Mouse (Mus musculus) midbrain, embryonic 14.5 days (tissue): ENCODE results near the gene Irf1. TPM values are rescaled to one million over a fixed set of nuclear protein-coding genes. Genes with fewer than 3 reads are reported as not detected.

Source experiments
- ATAC-seq: fragments of 200-750 bp; cut with Nextera tagmentation; 2 replicates; pipeline ENCODE4 v1.8.0; 2017; ENCODE audit warnings: moderate number of reproducible peaks, moderate library complexity; ENCODE audit not compliant: low FRiP score, low TSS enrichment
- DNase-seq: peaks from one replicate; pipeline ENCODE4 v3.0.0-alpha.2; 2015
- H3K27ac ChIP-seq: fragments of 300-500 bp; sonication (generic); replicated peaks from 2 replicates; pipeline ENCODE4 v1.5.1; 2014; ENCODE audit warnings: mild to moderate bottlenecking, low read depth, low read length, moderate library complexity
- H3K27me3 ChIP-seq: fragments of 300-500 bp; sonication (generic); 2 replicates; pipeline ENCODE4 v1.6.1; 2014; ENCODE audit warnings: low read length, control low read depth, mixed read lengths; ENCODE audit not compliant: control insufficient read depth, insufficient read depth
- H3K36me3 ChIP-seq: fragments of 300-500 bp; sonication (generic); 2 replicates; pipeline ENCODE4 v1.6.1; 2014; ENCODE audit warnings: low read length, control low read depth; ENCODE audit not compliant: control insufficient read depth, insufficient read depth
- H3K4me1 ChIP-seq: fragments of 300-500 bp; sonication (generic); 2 replicates; pipeline ENCODE4 v1.6.1; 2014; ENCODE audit warnings: mild to moderate bottlenecking, antibody characterized with exemption, low read length, control low read depth; ENCODE audit not compliant: control insufficient read depth, insufficient read depth
- H3K4me2 ChIP-seq: fragments of 300-500 bp; sonication (generic); 2 replicates; pipeline ENCODE4 v1.6.1; 2014; ENCODE audit warnings: mild to moderate bottlenecking, low read length, moderate library complexity
- H3K4me3 ChIP-seq: fragments of 300-500 bp; sonication (generic); replicated peaks from 2 replicates; pipeline ENCODE4 v1.5.1; 2014; ENCODE audit warnings: low read depth, low read length
- H3K9ac ChIP-seq: fragments of 300-500 bp; sonication (generic); replicated peaks from 2 replicates; pipeline ENCODE4 v1.6.1; 2014; ENCODE audit warnings: mild to moderate bottlenecking, low read length, moderate library complexity
- H3K9me3 ChIP-seq: fragments of 300-500 bp; sonication (generic); 2 replicates; pipeline ENCODE4 v1.6.1; 2016; ENCODE audit warnings: low read length, control low read depth, mixed read lengths; ENCODE audit not compliant: control insufficient read depth
- WGBS: fragments of 180-500 bp; shearing (Covaris S2); extraction: QIAGEN DNeasy Blood & Tissue Kit; methylation state at CpG from one replicate; pipeline ENCODE4 v1.1.7; 2014; 5-methylcytosine and 5-hydroxymethylcytosine counted together
- polyA plus RNA-seq: library from polyadenylated mRNA; unstranded; fragments of >200 nt; fragmentation: Nextera tagmentation; extraction: Ambion mirVana; gene quantifications from 2 replicates; pipeline ENCODE4 v1.2.1, GENCODE M21; 2014

Gene Irf1
- polyA plus RNA-seq, 1 experiment from 2014 or later = 3.5 TPM

- H3K4me2 ChIP-seq = no peak within 1 kb of the TSS
- H3K9ac ChIP-seq = no peak within 1 kb of the TSS
- no peaks in the 10 kb centered on the region for H3K36me3 ChIP-seq
- no peaks in the 10 kb centered on the region for H3K9me3 ChIP-seq
- DNase-seq (no peak), ATAC-seq (no peak)
- H3K27ac ChIP-seq = no peak within 1 kb of the TSS
- WGBS = 92% methylated on average over 5 of the region's 5 CpGs
- peaks cover 20% of the 10 kb centered on the region; the same call in 1 of the 2 replicates for H3K27me3 ChIP-seq
- H3K4me1 ChIP-seq = no peaks in the 10 kb centered on the region
- no peak within 1 kb of the TSS for H3K4me3 ChIP-seq
Observed at GRCm38 (mm10) chr11:53773087-53773486, 3.3 kb downstream of the Irf1 start, which contains the start of gene Gm17334. Gene Gm17334, minus strand, starts transcription at chr11:53773187.

DNA sequence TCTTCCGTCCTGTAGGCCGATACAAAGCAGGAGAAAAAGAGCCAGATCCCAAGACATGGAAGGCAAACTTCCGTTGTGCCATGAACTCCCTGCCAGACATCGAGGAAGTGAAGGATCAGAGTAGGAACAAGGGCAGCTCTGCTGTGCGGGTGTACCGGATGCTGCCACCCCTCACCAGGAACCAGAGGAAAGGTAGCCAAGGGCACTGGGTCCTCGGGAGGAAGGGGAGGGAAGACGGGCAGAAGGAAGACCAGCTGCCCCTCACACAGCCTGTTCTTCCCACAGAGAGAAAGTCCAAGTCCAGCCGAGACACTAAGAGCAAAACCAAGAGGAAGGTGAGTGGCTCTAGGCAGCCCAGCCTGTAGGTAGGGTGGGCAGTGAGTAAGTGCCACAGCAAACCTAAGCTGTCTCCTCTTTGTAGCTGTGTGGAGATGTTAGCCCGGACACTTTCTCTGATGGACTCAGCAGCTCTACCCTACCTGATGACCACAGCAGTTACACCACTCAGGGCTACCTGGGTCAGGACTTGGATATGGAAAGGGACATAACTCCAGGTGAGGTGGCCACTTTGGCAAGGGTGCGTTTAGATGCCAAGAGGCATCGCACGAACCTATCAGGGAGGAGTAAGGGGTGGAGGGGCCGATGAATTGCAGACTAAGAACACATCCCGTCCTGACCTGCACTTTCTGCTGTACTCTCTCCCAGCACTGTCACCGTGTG is 4.0 kb downstream of the Irf1 start:
- no peaks in the 10 kb centered on the region for H3K36me3 ChIP-seq
- H3K9me3 ChIP-seq = no peaks in the 10 kb centered on the region
- WGBS = 90% methylated on average over 16 of the region's 16 CpGs
- H3K9ac ChIP-seq = no peak overlapping the region
- no peak overlapping the region for H3K27ac ChIP-seq
- no peak for ATAC-seq
- DNase-seq = no peak
- no peak overlapping the region for H3K4me3 ChIP-seq
- H3K4me2 ChIP-seq = no peak overlapping the region
- peaks cover 14% of the 10 kb centered on the region; the same call in 1 of the 2 replicates for H3K27me3 ChIP-seq
- no peaks in the 10 kb centered on the region for H3K4me1 ChIP-seq

DNA sequence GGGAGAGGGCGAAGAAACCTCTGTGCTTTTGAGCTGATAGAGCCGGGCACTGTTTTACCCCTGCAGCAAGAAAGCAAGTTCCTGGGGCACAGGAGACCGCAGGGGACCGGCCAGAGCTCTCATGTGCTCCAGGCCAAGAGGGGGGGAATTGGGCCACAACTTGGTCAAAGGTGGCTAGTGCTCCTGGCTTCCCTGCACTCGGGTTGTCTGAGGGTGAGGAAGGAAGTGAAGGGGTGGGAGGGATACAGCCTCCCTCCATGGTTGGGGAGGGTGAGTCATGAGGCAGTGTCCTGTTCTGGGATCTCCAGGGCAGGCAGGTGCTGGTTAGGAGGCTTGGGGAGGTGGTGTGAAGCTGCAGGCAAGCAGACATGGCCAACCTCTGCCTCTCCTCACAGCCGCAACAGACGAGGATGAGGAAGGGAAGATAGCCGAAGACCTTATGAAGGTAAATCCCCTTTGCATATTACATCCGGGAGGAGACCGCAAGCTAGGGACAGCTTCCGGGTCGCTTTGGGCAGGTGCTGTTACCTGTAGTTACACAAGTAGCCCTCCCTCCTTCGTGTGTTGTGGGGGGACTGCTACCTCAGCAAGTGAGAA is 4.9 kb downstream of the Irf1 start:
- no peak overlapping the region for H3K27ac ChIP-seq
- H3K4me1 ChIP-seq = no peaks in the 10 kb centered on the region
- no peaks in the 10 kb centered on the region for H3K9me3 ChIP-seq
- no peak overlapping the region for H3K9ac ChIP-seq
- WGBS = 88% methylated on average over 13 of the region's 13 CpGs
- no peak for ATAC-seq
- H3K27me3 ChIP-seq = peaks cover 8% of the 10 kb centered on the region; the same call in 1 of the 2 replicates
- no peaks in the 10 kb centered on the region for H3K36me3 ChIP-seq
- no peak overlapping the region for H3K4me2 ChIP-seq
- no peak for DNase-seq
- H3K4me3 ChIP-seq = no peak overlapping the region

GRCm38 (mm10) chr11:53777736-53778135 is 7.9 kb downstream of the Irf1 start:
- 80% methylated on average over 5 of the region's 5 CpGs for WGBS
- Histone ChIP-seq H3K9me3 (no peaks in the 10 kb centered on the region), H3K27me3 (no peaks in the 10 kb centered on the region), H3K9ac (no peak overlapping the region), H3K4me3 (no peak overlapping the region), H3K4me1 (no peaks in the 10 kb centered on the region), H3K4me2 (no peak overlapping the region), H3K36me3 (no peaks in the 10 kb centered on the region), H3K27ac (no peak overlapping the region)
- no peak for DNase-seq
- no peak for ATAC-seq

DNA sequence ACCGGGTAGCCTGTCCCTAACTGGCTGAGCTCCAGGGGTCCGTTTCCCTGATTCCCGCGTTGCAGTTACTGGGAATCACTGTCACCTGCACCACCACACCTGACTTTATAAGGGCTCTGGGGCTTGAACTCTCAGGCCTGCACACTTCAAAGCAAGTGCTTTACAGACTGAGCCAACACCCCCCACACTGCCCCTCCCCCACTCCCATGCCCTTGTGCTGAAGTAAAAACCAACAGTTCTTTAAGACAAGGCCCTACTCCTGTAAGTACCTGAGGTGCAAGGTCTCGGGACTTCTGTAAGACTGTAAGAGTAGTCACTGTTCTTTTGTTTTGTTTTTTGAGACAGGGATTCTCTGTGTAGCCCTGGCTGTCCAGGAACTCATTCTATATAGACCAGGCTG is 8.6 kb downstream of the Irf1 start:
- Histone ChIP-seq H3K36me3 (no peaks in the 10 kb centered on the region), H3K9ac (no peak overlapping the region), H3K4me3 (no peak overlapping the region), H3K4me1 (no peaks in the 10 kb centered on the region), H3K9me3 (no peaks in the 10 kb centered on the region), H3K27ac (no peak overlapping the region), H3K4me2 (no peak overlapping the region), H3K27me3 (no peaks in the 10 kb centered on the region)
- ATAC-seq (no peak), DNase-seq (no peak)
- 81% methylated on average over 5 of the region's 5 CpGs for WGBS

DNA sequence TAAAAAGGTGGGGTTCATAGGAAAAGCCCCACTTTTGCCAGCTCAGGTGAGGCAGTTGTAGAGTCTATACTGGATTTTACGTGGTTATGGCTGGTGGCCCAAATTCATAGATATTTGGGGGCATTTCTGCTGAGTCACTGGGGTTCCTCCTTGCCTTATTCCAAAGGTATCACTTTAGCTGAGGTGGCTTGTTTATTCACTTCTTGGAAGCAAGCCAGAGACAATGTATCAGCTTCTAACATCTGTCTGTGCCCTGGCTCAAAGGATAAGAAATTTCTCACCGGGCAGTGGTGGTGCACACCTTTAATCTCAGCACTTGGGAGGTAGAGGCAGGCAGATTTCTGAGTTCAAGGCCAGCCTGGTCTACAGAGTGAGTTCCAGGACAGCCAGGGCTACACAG is 10.0 kb downstream of the Irf1 start:
- H3K27ac ChIP-seq = no peak overlapping the region
- H3K9ac ChIP-seq = no peak overlapping the region

GRCm38 (mm10) chr11:53780262-53780661 is 10.4 kb downstream of the Irf1 start:
- Histone ChIP-seq H3K9ac (no peak overlapping the region), H3K27ac (no peak overlapping the region), H3K36me3 (no peaks in the 10 kb centered on the region), H3K4me1 (no peaks in the 10 kb centered on the region), H3K9me3 (no peaks in the 10 kb centered on the region), H3K4me2 (no peak overlapping the region), H3K27me3 (no peaks in the 10 kb centered on the region), H3K4me3 (no peak overlapping the region)
- DNase-seq (no peak), ATAC-seq (no peak)
- WGBS = 66% methylated on average over 3 of the region's 3 CpGs

More for the DNA sequence above, 10.0 kb downstream of the Irf1 start:
- H3K36me3 ChIP-seq = no peaks in the 10 kb centered on the region
- H3K4me3 ChIP-seq = no peak overlapping the region
- ATAC-seq (no peak), DNase-seq (no peak)
- H3K27me3 ChIP-seq = no peaks in the 10 kb centered on the region
- no peak overlapping the region for H3K4me2 ChIP-seq
- H3K9me3 ChIP-seq = no peaks in the 10 kb centered on the region
- WGBS = 91% methylated on average over 2 of the region's 2 CpGs
- H3K4me1 ChIP-seq = no peaks in the 10 kb centered on the region

DNA sequence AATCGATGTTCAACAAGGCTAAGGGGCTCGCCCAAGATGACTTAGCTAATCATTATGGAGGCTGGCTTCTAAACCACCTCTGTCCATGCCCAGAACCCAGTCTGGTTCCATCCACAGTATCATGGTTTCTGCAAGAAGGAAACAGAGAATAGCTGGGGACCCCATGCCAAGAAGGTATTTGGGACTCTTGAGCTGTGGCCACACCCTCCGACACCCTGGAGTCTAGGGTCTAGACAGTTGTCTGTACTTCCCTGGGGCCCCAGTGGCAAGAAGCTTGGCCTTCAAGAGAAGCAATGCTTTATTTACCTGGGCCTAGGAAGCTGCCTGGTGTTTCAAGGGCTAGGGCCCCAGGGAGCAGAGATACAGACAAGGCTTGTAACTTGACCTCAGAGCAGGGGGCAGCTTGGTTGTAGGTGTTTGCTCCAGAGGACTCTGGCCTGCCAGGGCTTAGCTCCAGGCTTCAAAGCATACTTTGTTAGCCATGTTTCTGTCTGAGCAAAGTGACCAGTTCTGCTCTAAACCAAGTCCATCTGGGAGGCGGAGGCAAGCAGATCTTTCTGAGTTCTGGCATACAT is 11.5 kb downstream of the Irf1 start:
- 93% methylated on average over 4 of the region's 4 CpGs for WGBS
- H3K36me3 ChIP-seq = no peaks in the 10 kb centered on the region
- H3K27ac ChIP-seq = no peak overlapping the region
- no peak overlapping the region for H3K4me2 ChIP-seq
- H3K9me3 ChIP-seq = no peaks in the 10 kb centered on the region
- H3K4me3 ChIP-seq = no peak overlapping the region
- no peaks in the 10 kb centered on the region for H3K27me3 ChIP-seq
- H3K9ac ChIP-seq = no peak overlapping the region
- DNase-seq (no peak), ATAC-seq (no peak)
- no peaks in the 10 kb centered on the region for H3K4me1 ChIP-seq

- WGBS = 94% methylated on average over 7 of the region's 7 CpGs
- H3K4me1 ChIP-seq = no peaks in the 10 kb centered on the region
- no peak overlapping the region for H3K27ac ChIP-seq
- no peaks in the 10 kb centered on the region for H3K36me3 ChIP-seq
- ATAC-seq = no peak
- no peaks in the 10 kb centered on the region for H3K27me3 ChIP-seq
- H3K9me3 ChIP-seq = no peaks in the 10 kb centered on the region
- no peak overlapping the region for H3K4me3 ChIP-seq
- no peak overlapping the region for H3K4me2 ChIP-seq
- DNase-seq = no peak
- H3K9ac ChIP-seq = no peak overlapping the region
Observed at GRCm38 (mm10) chr11:53781964-53782363, 12.2 kb downstream of the Irf1 start.
